Mouse (Mus musculus) layer of hippocampus, adult 18-20 months (tissue): ENCODE measurements at regions not wholly inside any gene's neighbourhood (a gene's known extent, or its start where the extent isn't known, plus 50 kb on each side); places are given as distances from the start of the nearest gene placed in this dataset.

Experiments
- DNase-seq, 2 experiments: peaks; one replicate each; pipeline ENCODE4 v3.0.0; 2022; ENCODE audit warnings: low spot score in 2 of 2

DNA sequence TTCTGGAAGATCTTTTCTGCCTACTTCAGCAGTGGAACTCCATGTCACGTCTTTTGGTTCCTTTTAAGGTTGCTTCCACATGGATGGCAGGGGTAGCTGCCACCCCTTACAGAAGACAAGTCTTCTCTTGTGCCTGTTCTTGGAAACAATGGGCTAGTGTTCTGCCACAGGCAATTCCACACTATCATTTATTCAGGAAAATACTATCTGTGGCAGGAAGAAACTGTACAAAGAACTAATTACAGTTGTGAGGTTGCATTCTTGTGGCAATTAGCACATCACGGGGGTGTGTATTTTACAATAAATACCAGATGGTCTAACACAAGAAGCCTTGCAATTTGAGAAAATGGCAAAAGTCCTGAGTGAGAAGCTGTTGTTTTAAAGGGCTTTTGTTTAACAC, 489.8 kb downstream of the Ccdc50 start:
- DNase-seq, result peak in 1 of 2 experiments; percentile 8

DNA sequence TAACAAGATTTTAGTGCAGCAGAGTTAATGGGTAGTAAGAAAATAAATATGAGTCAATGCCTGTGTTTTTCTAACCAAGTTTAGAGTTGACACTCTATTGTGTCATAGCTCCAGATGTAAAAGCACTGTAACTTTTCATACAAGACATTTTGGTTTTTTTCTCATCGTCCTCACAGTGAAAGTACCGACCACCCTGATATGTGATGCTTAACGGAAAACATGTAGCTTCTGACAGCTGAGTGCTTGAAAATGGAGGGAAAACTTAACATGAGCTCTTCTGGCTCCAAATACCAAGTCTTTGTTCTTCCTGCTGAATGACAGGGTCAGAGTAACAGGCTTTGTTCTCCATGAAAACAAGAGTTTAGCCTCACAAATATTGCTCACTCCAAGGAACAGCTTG, 490.3 kb downstream of the Ccdc50 start:
- no peak for DNase-seq

- DNase-seq, result no peak
Observed at GRCm38 (mm10) chr16:27884363-27884762, 495.7 kb downstream of the Ccdc50 start.

DNA sequence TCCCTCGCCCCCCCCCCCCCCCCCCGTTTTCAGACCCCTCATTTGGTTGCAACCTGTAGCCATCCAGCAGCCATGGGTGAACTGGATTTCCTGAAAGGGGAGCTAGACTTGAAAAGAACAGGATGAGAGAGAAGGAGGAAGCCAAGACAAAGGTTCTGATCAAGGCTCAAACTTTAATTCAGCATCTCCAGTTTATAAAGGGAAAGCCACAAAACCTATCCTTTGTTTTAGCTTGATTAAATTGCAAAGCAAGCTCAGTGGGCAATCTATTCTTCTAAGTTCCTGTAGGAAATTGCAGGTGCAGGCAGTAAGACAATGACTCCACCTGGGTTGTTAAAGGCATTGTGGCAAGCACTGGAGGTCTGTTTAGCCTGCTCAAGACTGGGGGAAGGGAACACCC, 517.4 kb downstream of the Ccdc50 start:
- DNase-seq, result no peak

DNA sequence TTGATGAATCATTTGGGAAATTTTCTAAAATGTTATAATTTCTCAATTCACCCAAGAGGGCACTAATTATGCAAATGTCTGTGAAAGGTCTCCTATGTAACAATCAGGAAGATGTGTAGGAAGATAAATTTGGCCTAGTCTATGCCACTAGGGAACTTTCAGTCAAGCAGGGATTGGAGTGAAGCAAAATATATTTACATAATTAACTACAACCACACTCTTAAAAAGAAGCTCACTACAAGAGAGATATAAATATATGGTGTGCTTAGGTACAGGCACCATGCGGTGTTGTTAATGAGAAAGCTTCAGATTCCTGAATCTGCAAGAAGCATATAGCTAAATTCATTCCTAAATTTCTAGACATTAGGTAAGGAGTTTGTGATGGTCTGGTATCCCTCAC, 526.8 kb downstream of the Ccdc50 start:
- DNase-seq, result no peak

DNA sequence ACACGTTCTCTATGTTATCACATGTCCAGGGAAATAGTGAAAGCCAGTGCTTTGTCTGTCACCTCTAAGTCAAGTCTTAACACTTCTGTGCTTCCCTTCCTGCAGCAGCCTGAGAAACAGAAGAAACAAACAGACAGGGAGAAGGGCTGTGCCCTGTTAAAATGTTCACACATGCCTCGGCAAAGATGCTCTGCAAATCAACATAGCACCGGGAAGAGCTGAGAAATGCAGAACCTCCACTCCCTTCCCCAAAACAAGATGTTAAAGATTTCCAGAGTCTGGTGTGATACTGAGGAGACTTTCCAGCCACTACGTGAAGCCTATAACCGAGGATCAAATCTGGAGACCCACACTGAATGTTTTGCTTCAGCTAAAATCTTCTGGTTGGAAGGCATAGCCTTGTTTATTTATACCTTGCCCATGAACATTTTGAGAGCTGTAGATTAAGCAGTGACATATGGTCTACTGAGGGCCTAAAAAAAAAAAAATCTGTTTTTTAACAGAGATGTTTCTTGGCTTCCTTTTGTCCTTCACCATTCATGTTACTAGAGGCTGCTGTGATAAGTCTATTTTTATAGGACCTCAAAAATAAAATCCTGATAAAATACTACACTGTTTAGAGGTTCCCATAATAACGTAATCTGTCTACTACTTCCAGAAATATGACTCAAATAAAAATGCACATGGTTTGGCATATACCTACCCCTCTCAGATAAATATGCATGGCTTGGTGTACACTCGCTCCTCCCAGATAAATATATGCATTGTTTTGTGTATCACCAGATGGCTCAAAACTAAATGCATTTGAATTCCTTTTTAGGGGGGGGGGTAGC, 537.1 kb downstream of the Ccdc50 start:
- peak in 1 of 2 experiments; percentile 3 for DNase-seq

DNA sequence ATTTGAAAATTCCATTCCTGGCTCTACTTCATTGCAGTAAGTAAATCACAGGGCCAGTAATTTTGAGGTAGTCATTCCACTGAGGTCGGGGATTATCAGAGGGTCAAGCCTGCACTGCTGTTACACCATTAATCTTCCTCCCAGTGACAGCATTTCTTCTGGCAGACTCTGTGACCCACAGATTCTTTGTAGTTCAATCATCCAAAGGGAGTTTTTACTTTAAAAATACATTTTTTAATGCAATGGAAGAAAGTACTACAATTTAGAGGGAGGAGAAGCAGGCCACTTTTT, 537.6 kb downstream of the Ccdc50 start:
- no peak for DNase-seq

DNA sequence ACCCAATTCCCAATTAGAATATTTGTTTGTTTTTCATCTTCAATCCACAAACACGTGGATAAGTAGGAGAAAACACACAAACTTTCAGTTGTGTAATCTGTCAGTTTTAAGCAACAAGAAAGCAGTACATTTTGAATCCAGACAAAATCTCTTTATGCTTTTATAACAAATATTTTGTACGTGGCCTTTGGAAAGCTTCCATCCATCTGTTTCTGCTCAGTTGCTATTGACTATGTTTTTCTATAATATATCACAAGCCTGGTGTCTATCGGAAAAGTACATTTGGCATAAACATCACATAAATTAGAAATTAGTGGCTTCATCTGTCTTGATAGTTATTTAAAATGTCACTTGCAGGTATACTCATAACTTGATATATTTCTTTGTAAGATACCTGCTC, 560.6 kb downstream of the Ccdc50 start:
- DNase-seq, result peak in 1 of 2 experiments; percentile 25

- peak; percentile 40 to 67 for DNase-seq
Observed at GRCm38 (mm10) chr16:27949811-27950210, 561.1 kb downstream of the Ccdc50 start.

DNA sequence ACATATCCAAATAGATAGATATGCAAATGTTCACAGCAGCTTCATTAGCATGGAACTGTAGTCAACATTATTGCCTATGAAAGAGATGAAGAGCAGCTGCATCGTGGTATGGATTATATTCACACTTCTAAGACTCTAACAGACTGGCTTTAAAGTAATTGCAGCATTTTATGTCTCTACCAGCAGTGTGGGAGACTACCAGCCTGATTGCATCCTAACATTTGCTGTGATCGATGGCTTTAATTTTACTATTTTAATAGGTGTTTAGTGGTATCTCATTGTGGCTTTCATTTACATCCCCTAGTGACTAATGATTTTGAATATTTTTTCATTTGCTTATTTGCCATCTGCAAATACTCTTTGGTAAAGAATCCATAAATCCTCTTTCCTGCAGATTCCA, 574.1 kb downstream of the Ccdc50 start:
- no peak for DNase-seq

DNA sequence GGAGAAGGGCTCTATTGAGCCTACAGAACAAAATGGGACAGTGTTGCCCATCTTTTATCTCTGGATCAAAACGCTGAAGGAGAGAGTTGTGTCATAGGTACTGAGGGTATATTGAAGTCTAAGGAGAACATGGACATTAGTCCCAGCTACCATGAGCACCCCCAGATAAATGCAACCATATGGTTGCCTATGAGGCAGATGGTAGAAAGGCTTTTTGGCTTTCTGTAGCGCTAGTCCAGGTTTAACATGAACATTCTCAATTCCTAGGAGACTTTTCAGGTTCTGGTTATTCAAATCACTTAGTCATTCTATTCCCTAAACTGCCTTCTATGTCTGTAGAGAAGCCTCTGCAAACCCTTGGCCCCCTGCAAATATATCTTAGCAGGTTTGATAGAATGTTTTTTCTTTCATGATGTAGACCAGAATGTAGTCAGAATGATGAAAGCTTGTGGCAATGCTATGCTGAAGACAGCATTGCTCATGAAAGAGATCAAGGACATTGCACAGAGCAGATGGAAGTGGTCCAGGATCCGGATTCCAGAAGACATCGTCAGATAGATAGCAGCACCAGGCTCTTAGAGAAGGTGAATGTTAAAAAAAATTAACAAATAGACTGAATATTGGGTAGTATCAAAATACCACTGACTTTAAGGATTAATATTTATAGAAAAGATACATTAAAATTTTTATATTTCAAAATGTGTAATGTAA, 590.2 kb downstream of the Ccdc50 start:
- DNase-seq, result no peak

DNA sequence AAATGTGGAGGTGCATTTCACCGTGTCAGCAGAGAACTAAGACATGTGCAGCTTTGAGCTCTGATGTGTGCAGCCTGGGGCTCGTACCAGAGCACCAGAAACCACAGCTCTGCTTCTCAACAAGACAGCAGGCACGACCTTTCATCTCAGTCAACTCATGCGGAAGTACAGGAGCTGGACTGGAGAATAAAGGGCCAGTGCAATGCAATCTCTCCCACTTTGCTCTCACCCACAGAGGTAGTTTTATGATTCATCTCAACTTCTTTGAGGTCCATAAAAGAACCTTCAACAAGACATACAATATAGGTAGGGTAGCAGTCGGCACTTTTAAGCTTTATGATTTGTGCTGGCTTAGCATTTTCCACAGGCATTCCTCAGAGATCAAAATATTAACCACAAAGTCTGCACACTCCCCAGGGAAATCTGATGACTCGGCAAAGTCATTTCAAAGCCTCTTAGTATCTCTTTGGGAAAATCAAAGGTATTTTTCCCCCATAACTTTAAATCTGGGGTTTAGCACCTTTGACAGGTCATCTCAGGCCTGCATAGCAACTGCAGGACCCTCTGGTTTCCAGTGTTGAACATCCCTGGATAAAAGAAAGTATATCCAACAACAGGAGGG, 626.7 kb downstream of the Ccdc50 start:
- DNase-seq, result no peak

GRCm38 (mm10) chr16:28018311-28018710, 629.6 kb downstream of the Ccdc50 start:
- DNase-seq, result no peak

GRCm38 (mm10) chr16:28038954-28039353, 650.3 kb downstream of the Ccdc50 start:
- no peak for DNase-seq

GRCm38 (mm10) chr16:28043046-28043445, 654.4 kb downstream of the Ccdc50 start:
- DNase-seq, result no peak

DNA sequence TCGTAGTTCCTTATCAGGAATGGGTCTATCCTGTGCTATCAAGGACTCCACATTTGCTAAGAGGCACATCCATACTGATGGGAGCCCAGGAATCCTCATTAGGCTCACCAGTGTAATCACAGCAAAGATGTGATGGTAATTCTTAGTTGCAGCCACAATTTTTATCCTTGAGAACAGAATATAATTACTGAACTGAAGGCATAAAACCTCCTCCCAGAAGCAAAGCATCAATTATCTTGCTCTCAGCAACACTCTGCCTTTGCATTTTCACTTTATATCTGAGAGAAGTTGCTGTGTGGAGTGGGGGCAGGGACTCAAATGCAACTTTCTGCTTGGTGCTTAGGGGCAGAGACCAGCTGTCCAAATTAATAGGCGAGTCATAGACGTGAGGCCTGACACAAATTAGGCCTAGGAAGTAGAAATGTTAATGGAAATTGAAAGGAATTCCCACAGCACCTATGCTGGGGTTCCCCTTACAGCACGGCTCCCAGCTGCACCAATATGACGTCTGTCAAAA, 676.2 kb downstream of the Ccdc50 start:
- no peak for DNase-seq

- DNase-seq, result no peak
Observed at GRCm38 (mm10) chr16:28082891-28083649, 669.8 kb downstream of the Fgf12 start.

- DNase-seq, result no peak
Observed at GRCm38 (mm10) chr16:28089489-28090134, 663.3 kb downstream of the Fgf12 start.

DNA sequence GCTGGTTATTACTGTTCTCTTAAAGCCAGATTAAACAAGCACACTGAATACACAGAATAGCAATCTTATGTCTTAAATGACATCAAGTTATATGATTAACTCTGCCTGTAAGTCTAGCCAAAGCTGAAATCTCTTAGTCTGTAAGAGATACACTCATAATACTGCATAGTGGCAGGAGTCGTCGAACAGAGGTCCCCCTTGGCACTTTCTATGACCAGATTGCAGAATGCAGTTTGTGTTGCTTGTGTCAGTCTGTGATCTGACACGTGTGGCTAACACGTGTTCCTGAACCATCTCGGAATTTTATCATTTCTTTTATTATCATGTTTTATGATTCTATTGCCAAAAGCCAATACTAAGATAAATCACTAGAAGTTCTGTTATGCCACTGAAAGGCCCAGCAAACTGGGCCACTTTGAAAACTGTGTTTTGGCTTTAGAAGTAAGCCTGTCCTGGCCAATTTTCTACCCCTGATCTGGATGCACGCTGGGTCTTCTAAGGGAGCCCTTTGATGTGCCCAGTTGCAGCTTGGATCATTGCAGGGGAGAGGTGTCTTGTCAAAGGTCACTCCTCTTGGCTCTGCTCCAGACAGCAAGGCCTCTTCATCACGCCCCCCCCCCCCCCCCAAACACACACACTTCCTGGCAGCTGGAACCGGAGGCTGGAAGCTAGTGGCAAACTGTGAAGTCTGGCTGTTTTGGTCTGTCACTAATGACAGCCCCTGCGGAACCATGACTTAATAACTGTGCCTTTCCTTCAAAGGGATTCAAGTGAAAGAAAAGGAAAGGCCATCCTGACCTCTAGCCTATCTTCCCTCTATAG, 648.4 kb downstream of the Fgf12 start:
- no peak for DNase-seq

DNA sequence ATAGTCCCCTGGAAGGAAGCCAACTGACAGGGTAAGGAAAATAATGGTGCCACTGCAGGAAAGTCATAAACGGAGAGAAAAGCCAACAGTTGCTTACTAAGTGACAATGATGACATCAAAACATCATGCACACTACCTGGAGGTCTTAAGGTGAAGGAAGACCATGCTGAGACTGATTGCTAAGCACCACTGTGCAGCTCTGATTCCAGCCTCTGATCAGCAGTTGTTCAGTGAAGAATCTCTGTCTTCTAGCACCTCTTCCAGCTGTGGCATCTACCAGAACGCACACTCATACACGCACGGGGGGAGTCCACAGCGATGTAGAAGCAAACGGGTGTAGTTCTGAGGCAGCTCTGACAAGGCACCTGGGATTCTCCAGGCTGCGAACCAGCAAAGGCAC, 647.8 kb downstream of the Fgf12 start:
- no peak for DNase-seq
